Mouse (Mus musculus) lung, embryonic 14.5 days (tissue): ENCODE data around the gene Gm5089. TPM values are rescaled to one million over a fixed set of nuclear protein-coding genes. Genes with fewer than 3 reads are reported as not detected.

Experiments
- ATAC-seq: fragments of 200-750 bp; cut with Nextera tagmentation; 2 replicates; pipeline ENCODE4 v1.8.0; 2017; ENCODE audit warnings: mild to moderate bottlenecking, moderate TSS enrichment, moderate library complexity; ENCODE audit not compliant: insufficient read depth
- DNase-seq: peaks from one replicate; pipeline ENCODE4 v3.0.0-alpha.2; 2015
- H3K27ac ChIP-seq: fragments of 300-500 bp; sonication (generic); 2 replicates; pipeline ENCODE4 v1.5.1; 2014; ENCODE audit warnings: low read depth, mild to moderate bottlenecking, moderate library complexity
- H3K27me3 ChIP-seq: fragments of 300-500 bp; sonication (generic); 2 replicates; pipeline ENCODE4 v1.6.1; 2014; ENCODE audit warnings: low read length, control low read depth; ENCODE audit not compliant: insufficient read depth
- H3K36me3 ChIP-seq: fragments of 300-500 bp; sonication (generic); 2 replicates; pipeline ENCODE4 v1.6.1; 2014; ENCODE audit warnings: control low read depth; ENCODE audit not compliant: insufficient read depth
- H3K4me1 ChIP-seq: fragments of 300-500 bp; sonication (generic); 2 replicates; pipeline ENCODE4 v1.6.1; 2014; ENCODE audit warnings: antibody characterized with exemption, control low read depth; ENCODE audit not compliant: insufficient read depth
- H3K4me2 ChIP-seq: fragments of 300-500 bp; sonication (generic); 2 replicates; pipeline ENCODE4 v1.6.1; 2014; ENCODE audit warnings: mild to moderate bottlenecking
- H3K4me3 ChIP-seq: fragments of 300-500 bp; sonication (generic); 2 replicates; pipeline ENCODE4 v1.5.1; 2014; ENCODE audit warnings: low read depth, low read length
- H3K9ac ChIP-seq: fragments of 300-500 bp; sonication (generic); 2 replicates; pipeline ENCODE4 v1.6.1; 2014
- H3K9me3 ChIP-seq: fragments of 300-500 bp; sonication (generic); 2 replicates; pipeline ENCODE4 v1.6.1; 2016; ENCODE audit warnings: low read depth, low read length, control low read depth
- CTCF ChIP-seq: IDR thresholded peaks from 2 replicates; pipeline ENCODE4 v1.5.1; 2016; ENCODE audit warnings: antibody characterized with exemption, low read depth
- WGBS: fragments of 180-500 bp; shearing (Covaris S2); extraction: QIAGEN DNeasy Blood & Tissue Kit; methylation state at CpG from one replicate; pipeline ENCODE4 v1.1.7; 2014; 5-methylcytosine and 5-hydroxymethylcytosine counted together
- polyA plus RNA-seq: library from polyadenylated mRNA; unstranded; fragments of >200 nt; fragmentation: Nextera tagmentation; extraction: Ambion mirVana; gene quantifications from 2 replicates; pipeline ENCODE4 v1.2.1, GENCODE M21; 2014

Gene Gm5089
- polyA plus RNA-seq, 1 experiment from 2014 or later, result not detected

DNA sequence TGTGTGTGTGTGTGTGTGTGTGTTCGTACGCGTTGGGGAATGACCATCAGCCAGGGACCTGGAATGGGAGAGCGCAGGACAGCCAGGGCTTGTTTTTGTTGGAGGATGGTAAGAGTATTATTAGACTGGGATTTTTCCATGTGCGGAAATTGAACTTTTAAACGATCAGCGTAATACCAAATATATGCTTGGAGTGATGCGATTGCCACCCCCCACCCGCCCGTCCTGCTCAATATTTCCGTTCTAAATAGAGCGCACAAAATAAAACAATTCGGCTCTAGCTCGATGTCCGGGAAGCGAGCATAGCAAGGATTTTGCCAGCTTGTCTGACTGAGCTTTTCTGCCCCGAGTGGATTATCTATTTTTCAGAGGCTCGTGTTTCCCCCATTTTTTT lies 25.9 kb upstream of the Gm5089 start:
- H3K4me2 ChIP-seq, result no peak overlapping the region
- ATAC-seq (no peak), DNase-seq (peak; percentile 21)
- H3K4me3 ChIP-seq, result no peak overlapping the region
- H3K4me1 ChIP-seq, result no peaks in the 10 kb centered on the region
- H3K36me3 ChIP-seq, result no peaks in the 10 kb centered on the region
- 1% methylated on average over 18 of the region's 18 CpGs for WGBS
- H3K27me3 ChIP-seq, result peaks cover 97% of the 10 kb centered on the region
- no peak overlapping the region for H3K27ac ChIP-seq
- H3K9ac ChIP-seq, result no peak overlapping the region
- no peaks in the 10 kb centered on the region for H3K9me3 ChIP-seq
- TF ChIP-seq CTCF, result no peak

- Histone ChIP-seq H3K4me3 (peak overlapping the region; percentile 37), H3K36me3 (no peaks in the 10 kb centered on the region), H3K4me2 (peak overlapping the region; percentile 65), H3K27me3 (peaks cover 97% of the 10 kb centered on the region), H3K27ac (no peak overlapping the region), H3K9ac (no peak overlapping the region), H3K9me3 (no peaks in the 10 kb centered on the region), H3K4me1 (no peaks in the 10 kb centered on the region)
- DNase-seq (peak; percentile 19), ATAC-seq (no peak)
- TF ChIP-seq CTCF, result no peak
- under 1% methylated on average over 62 of the region's 62 CpGs for WGBS
Observed at GRCm38 (mm10) chr14:122476041-122476821, 25.3 kb upstream of the Gm5089 start.

DNA sequence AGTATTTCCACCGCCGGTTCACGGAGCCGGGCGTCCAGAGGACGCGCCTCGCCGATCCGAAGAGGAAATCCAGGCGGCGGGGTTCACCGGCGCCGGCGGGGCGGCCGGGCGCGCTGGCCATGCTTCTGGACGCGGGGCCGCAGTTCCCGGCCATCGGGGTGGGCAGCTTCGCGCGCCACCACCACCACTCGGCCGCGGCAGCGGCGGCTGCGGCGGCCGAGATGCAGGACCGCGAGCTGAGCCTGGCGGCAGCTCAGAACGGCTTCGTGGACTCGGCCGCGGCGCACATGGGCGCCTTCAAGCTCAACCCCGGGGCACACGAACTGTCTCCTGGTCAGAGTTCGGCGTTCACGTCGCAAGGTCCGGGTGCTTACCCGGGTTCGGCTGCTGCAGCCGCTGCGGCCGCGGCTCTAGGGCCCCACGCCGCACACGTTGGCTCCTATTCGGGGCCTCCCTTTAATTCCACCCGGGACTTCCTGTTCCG lies 24.7 kb upstream of the Gm5089 start:
- no peak; the same call in 1 of the 2 replicates for ATAC-seq
- peak; percentile 43 for DNase-seq
- 0% methylated on average over 65 of the region's 65 CpGs for WGBS
- H3K36me3 ChIP-seq, result no peaks in the 10 kb centered on the region
- H3K27ac ChIP-seq, result no peak overlapping the region
- peaks cover 97% of the 10 kb centered on the region for H3K27me3 ChIP-seq
- H3K9me3 ChIP-seq, result no peaks in the 10 kb centered on the region
- H3K4me1 ChIP-seq, result no peaks in the 10 kb centered on the region
- peak overlapping the region; percentile 65 for H3K4me2 ChIP-seq
- TF ChIP-seq CTCF, result no peak
- peak overlapping the region; percentile 37 for H3K4me3 ChIP-seq
- H3K9ac ChIP-seq, result no peak overlapping the region

DNA sequence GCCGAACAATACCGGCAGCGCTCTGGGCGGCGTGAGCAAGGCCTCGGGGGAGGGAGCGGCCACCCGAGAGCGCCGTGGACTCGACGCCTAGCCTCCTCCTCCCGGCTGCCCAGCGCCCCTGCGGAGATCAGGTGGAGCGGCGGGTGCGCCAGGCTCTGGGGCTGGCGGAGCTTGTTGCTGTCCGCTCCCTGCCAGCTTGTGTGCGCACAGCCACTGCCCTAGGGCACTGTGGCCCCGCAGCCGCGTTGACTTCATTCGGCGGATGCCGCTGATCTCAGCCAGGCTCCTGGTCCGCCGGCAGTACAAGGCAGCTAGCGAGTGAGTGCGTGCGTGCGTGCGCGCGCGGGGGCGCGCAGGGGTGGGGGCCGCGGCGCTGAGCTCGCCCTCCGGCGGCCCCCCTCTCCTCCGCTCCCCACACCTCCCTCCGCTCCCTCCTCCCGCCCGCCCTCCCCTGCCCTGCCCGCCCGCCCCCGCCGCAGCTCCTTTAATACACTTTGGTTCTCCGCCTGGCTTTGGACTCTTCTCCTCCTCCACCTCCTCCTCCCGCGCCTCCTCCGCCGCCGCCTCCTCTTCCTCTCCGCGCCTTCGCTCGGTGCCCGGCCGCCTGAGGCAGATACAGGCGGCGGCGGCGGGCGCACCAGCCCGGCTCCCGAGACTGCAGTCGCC lies 24.1 kb upstream of the Gm5089 start, which contains the start of gene Zic2:
TSS of gene Zic2 (plus strand) at position 545 of the 666 bp plus-strand sequence.
- peak within 1 kb of the TSS; percentile 37 for H3K4me3 ChIP-seq
- H3K27me3 ChIP-seq, result peaks cover 97% of the 10 kb centered on the region
- H3K27ac ChIP-seq, result no peak within 1 kb of the TSS
- no peak within 1 kb of the TSS for H3K9ac ChIP-seq
- no peaks in the 10 kb centered on the region for H3K4me1 ChIP-seq
- H3K4me2 ChIP-seq, result peak within 1 kb of the TSS; percentile 65
- H3K9me3 ChIP-seq, result no peaks in the 10 kb centered on the region
- DNase-seq (peak; percentile 45), ATAC-seq (peak; percentile 44; the same call in 1 of the 2 replicates)
- H3K36me3 ChIP-seq, result no peaks in the 10 kb centered on the region
- WGBS, result 1% methylated on average over 52 of the region's 73 CpGs
- no peak for TF ChIP-seq CTCF

- H3K9ac ChIP-seq, result no peak overlapping the region
- ATAC-seq (peak; percentile 75), DNase-seq (peak; percentile 54)
Observed at GRCm38 (mm10) chr14:122474041-122474890, 23.4 kb upstream of the Gm5089 start.

GRCm38 (mm10) chr14:122473211-122473751 lies 22.4 kb upstream of the Gm5089 start:
- no peak for TF ChIP-seq CTCF
- ATAC-seq (no peak), DNase-seq (peak; percentile 9)
- H3K36me3 ChIP-seq, result no peaks in the 10 kb centered on the region
- no peaks in the 10 kb centered on the region for H3K9me3 ChIP-seq
- no peak overlapping the region for H3K4me2 ChIP-seq
- H3K4me1 ChIP-seq, result no peaks in the 10 kb centered on the region
- H3K27me3 ChIP-seq, result peaks cover 99% of the 10 kb centered on the region
- no peak overlapping the region for H3K4me3 ChIP-seq
- no peak overlapping the region for H3K27ac ChIP-seq
- H3K9ac ChIP-seq, result no peak overlapping the region
- under 1% methylated on average over 17 of the region's 17 CpGs for WGBS

More at GRCm38 (mm10) chr14:122474041-122474890, 23.4 kb upstream of the Gm5089 start:
- Histone ChIP-seq H3K27ac (no peak overlapping the region), H3K4me2 (peak overlapping the region; percentile 65), H3K36me3 (no peaks in the 10 kb centered on the region), H3K27me3 (peaks cover 99% of the 10 kb centered on the region), H3K4me3 (peak overlapping the region; percentile 37), H3K4me1 (no peaks in the 10 kb centered on the region), H3K9me3 (no peaks in the 10 kb centered on the region)
- under 1% methylated on average over 57 of the region's 57 CpGs for WGBS
- TF ChIP-seq CTCF, result no peak
